Mouse (Mus musculus) cortical plate, adult 2 months (tissue): Measurements from ENCODE around the gene Tpp2.

Experiments used
- CTCF ChIP-seq: fragments of 200-500 bp; IDR thresholded peaks from 2 replicates; pipeline ENCODE4 v1.5.1; 2011; ENCODE audit warnings: mild to moderate bottlenecking, control low read depth, low read length; ENCODE audit not compliant: insufficient read depth; ENCODE audit errors: extremely low read depth
- POLR2A ChIP-seq: fragments of 200-500 bp; IDR thresholded peaks from 2 replicates; pipeline ENCODE4 v1.6.1; 2011; ENCODE audit warnings: mild to moderate bottlenecking, low read length, control low read depth; ENCODE audit not compliant: insufficient read depth; ENCODE audit errors: extremely low read depth

GRCm38 (mm10) chr1:44027651-44028050 lies 94.2 kb downstream of the Tpp2 start:
- TF ChIP-seq CTCF, result no peak
- TF ChIP-seq POLR2A, result no peak
